Mouse (Mus musculus): ENCODE data around the gene Cse1l.
A peak's percentile ranks its signal among the peaks of the same experiment; 100 is the strongest.

Cse1l gene

DNA sequence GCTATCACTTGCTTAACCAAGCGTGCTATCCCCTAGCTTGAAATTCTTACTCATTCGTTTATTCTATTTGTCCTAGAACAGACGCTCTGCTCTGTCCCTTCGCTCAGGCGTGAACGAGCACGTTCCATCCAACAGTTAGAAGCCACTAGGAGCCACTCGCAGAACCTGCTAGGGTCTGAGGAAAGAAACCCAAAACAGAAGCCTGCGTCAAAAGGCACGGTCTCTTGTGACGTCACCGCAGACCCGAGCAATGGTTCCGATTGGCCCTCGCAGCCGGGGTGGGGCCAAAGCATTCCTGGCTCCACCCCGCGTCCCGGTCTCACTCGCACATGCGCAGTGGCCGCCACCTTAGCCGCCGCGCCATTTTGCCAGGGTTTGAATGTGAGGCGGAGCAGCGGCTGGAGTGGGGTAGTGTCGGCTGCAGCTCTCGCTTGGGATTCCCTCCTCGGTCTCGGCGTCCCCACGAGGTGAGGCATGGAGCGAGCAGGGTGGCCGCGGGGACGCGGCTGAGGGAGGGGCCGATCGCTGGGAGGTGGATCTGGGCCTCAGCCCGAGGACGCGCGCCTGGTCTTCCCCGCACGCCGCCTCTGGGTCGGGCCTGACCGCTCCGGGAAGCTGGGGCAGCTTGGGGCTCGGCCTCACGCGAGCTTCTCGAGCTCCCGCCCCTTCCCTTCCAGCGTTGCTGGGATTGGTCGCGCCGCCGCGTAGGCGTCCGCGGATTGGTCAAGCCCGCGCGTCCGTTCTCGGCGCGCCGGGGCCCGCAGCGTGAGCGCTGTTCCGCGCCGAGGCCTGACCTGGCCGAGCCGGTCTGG is at the start of gene Cse1l:
Cse1l (plus strand) TSS at position 330 of the 812 bp plus-strand sequence.
- peak; percentile 98 for DNase-seq

- DNase-seq, result no peak
These were observed 49.5 kb upstream of the Cse1l start for GRCm38 (mm10) chr2:166856366-166856765.

- peak; percentile 32 for DNase-seq
These were observed 48.7 kb upstream of the Cse1l start for GRCm38 (mm10) chr2:166857118-166857517.

- DNase-seq, result no peak
These were observed 46.6 kb upstream of the Cse1l start for GRCm38 (mm10) chr2:166859214-166859613.

DNA sequence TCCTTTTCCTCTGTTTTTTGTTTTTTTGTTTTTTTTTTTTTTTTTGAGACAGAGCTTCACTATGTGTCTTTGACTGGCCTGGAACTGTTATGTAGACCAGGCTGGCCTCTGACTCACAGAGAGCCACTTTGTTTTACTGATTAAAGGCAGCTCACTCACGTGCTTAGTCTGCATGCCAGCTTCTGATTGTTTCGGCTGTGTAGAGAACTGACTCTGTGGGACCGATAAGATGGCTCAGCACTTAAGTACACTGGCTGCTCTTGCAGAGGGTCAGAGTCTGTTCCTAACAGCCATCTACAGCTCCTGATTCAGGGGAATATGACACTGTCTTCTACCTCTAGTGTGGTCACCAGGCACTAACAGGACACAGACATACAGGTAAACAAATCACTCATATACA is 43.3 kb upstream of the Cse1l start:
- DNase-seq, result no peak

GRCm38 (mm10) chr2:166865476-166865875 is 40.4 kb upstream of the Cse1l start:
- DNase-seq, result no peak

- no peak for DNase-seq
These were observed 35.5 kb upstream of the Cse1l start for GRCm38 (mm10) chr2:166870271-166870865.

GRCm38 (mm10) chr2:166870899-166871298 is 34.9 kb upstream of the Cse1l start:
- DNase-seq, result no peak

- no peak for DNase-seq
These were observed 31.1 kb upstream of the Cse1l start for GRCm38 (mm10) chr2:166874675-166875280.

DNA sequence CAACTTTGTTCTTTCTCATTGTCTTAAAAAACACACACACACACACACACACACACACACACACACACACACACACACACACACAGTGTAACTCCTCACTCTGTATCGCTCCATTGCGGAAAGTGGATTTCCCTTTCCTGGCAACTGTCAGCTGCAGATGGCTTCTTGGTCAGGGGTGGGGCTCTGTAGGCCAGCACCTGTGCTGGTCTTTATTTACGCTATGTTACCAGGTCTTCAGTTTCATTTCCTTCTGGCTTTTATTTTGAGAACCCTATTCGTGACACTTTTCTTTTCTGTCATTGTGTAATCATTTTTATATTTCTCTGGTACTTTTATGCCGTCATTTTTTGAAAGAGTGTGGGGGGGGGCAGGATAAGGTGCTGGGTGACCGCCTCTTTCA is 30.3 kb upstream of the Cse1l start:
- peak; percentile 22 for DNase-seq

- DNase-seq, result no peak
These were observed 29.5 kb upstream of the Cse1l start for GRCm38 (mm10) chr2:166876331-166876730.

GRCm38 (mm10) chr2:166885066-166885465 is 20.8 kb upstream of the Cse1l start:
- DNase-seq, result no peak

DNA sequence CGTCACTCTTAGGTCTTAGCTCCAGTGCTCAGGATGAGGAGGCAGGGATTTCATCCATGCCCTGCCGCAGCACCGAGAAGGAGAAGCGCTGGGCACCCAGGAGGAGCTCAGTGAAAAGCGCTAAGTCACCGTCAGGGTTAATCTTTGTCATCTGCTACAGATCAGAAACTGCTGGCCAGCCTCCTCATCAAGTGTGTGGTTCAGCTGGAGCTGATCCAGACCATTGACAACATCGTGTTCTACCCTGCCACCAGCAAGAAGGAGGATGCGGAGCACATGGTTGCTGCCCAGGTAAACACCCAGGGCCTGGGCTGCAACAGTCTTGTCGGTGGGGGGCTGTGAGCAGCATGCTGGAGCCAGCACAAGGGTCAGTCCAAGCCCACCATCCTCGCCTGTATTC is 20.2 kb upstream of the Cse1l start:
- no peak for DNase-seq

DNA sequence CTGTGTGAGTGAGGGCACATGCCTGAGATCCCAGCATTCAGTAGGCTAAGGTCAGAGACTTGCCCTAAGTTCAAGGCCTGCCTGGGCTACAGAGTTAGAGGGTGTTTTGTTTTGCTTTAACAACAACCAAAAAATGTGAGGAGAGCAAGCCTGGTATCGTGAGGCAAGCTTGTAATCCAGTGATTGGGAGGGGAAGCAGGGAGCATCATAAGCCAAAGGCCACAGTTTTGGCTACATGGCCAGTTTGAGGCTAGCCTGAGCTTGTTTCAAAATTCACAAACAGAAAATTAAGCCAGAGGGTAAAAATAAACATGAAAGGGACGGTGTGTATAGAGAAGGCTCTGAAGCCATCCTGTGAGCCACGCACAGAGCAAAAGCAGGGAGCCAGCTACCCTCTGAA is 19.6 kb upstream of the Cse1l start:
- DNase-seq, result no peak

- peak; percentile 16 for DNase-seq
These were observed 18.0 kb upstream of the Cse1l start for GRCm38 (mm10) chr2:166887816-166888215.

DNA sequence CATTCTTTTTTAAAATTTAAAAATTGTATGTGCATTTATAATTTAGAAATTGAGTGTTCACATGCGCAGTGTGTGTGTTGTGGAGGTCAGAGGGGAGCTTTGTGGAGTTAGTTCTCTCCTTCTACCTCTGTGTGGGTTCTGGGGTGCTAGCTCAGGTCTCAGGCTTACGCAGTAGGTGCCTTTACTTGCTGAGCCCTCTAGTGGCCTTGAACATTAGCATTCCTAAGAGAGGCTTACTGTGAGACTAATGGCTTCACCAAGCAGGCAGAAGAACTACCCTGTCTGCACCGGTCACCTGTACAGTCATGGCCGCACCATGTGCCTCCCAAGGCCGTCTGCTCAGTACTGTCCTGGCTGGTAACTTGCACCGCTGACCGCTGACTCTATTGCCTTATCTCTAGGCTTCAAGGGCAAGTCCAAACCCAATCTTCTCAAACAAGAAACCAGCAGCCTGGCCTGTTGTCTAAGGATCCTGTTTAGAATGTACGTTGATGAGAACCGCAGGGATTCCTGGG is 14.4 kb upstream of the Cse1l start:
- DNase-seq, result peak; percentile 13

- DNase-seq, result no peak
These were observed 13.6 kb upstream of the Cse1l start for GRCm38 (mm10) chr2:166892158-166892680.

GRCm38 (mm10) chr2:166893036-166893435 is 12.8 kb upstream of the Cse1l start:
- no peak for DNase-seq

- no peak for DNase-seq
These were observed 9.5 kb upstream of the Cse1l start for GRCm38 (mm10) chr2:166896368-166896767.

GRCm38 (mm10) chr2:166896974-166897373 is 8.9 kb upstream of the Cse1l start:
- DNase-seq, result no peak

DNA sequence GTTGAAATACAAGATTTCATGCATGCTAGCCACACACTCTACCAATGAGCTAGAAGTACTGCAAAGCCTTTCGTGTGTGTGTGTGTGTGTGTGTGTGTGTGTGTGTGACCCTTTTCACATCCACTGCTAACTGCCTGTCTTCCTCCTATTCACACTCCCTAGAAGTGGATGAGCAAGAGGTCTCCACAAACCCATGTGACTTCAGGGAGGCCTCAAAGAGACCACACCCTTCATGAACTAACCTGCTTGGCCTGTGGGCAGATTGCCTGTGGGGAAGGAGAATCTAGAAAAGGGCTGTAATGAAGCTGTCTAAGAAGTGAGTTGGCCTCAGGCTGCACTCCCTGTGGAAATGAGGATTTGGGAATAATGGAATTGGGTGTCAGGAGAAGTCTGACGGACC is 6.7 kb upstream of the Cse1l start:
- no peak for DNase-seq

- DNase-seq, result no peak
These were observed 6.1 kb upstream of the Cse1l start for GRCm38 (mm10) chr2:166899746-166900145.

GRCm38 (mm10) chr2:166900792-166901505 is 4.9 kb upstream of the Cse1l start:
- no peak for DNase-seq
